Mouse (Mus musculus) embryonic fibroblast, embryonic 13.5 days (primary cell): ENCODE results near the gene Tenm2.

Experiments
- CTCF ChIP-seq: IDR thresholded peaks from 2 replicates; pipeline ENCODE4 v1.5.1; 2011; ENCODE audit warnings: mild to moderate bottlenecking, control low read depth, low read length, moderate library complexity, borderline replicate concordance; ENCODE audit not compliant: insufficient read depth
- POLR2A ChIP-seq: IDR thresholded peaks from 2 replicates; pipeline ENCODE4 v1.6.1; 2011; ENCODE audit warnings: low read depth, mild to moderate bottlenecking, control low read depth, low read length, moderate library complexity

DNA sequence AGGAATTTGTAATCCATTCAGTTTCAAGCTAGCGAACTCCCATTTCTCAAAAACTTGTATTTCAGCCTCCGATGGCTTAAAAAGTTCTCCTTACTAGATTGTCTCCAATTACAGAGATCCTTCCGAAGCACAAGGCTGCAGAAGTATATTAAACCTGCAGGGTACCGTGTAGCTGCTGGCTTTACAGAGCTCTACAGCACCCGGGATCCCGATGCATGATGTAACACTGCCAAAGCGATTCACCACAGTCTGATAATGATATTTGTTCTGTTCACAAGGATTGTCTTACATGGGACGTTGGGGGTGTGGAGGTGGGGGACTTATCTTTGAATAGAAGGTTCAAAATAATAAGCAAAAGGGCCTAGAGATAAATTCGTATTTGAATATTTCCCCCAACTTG is 564.6 kb downstream of the Tenm2 start:
- TF ChIP-seq POLR2A: no peak
- no peak for TF ChIP-seq CTCF
